Mouse (Mus musculus) CH12.LX (cell line): ENCODE data around the gene Cdh18. TPM values are rescaled to one million over a fixed set of nuclear protein-coding genes. Genes with fewer than 3 reads are reported as not detected.
"Not testable (repeated sequence)": the region's sequence is repeated elsewhere in the genome, so short reads cannot be mapped to it uniquely, and the experiment has no call there.

ENCODE experiments used
- DNase-seq: peaks from one replicate; pipeline ENCODE4 v3.0.0-alpha.2; 2013; ENCODE audit errors: extremely low read depth
- H3K27ac ChIP-seq: 2 replicates; pipeline ENCODE4 v1.5.1; 2012; ENCODE audit warnings: low read depth, mild to moderate bottlenecking, control low read depth, moderate library complexity; ENCODE audit not compliant: insufficient read depth
- H3K27me3 ChIP-seq: replicated peaks from 2 replicates; pipeline ENCODE3; 2012; ENCODE audit warnings: inconsistent platforms
- H3K36me3 ChIP-seq, 2 experiments: replicated peaks in 1 of 2; 2 replicates each; pipeline versions ENCODE3 to v1.6.1; 2012; ENCODE audit warnings: inconsistent platforms in 1 of 2, low read length in 1 of 2, mild to moderate bottlenecking in 1 of 2, mixed read lengths in 1 of 2, moderate library complexity in 1 of 2; ENCODE audit not compliant: control insufficient read depth in 1 of 2, insufficient read depth in 1 of 2
- H3K4me1 ChIP-seq, 2 experiments: 2 replicates each; pipeline ENCODE4 v1.6.1; 2012; ENCODE audit warnings: inconsistent platforms in 1 of 2, moderate library complexity in 1 of 2; ENCODE audit not compliant: insufficient read depth in 2 of 2, control insufficient read depth in 1 of 2
- H3K4me2 ChIP-seq: 2 replicates; pipeline ENCODE4 v1.6.1; 2012; ENCODE audit warnings: low read depth, mild to moderate bottlenecking, control low read depth; ENCODE audit not compliant: poor library complexity, insufficient read depth, severe bottlenecking
- H3K4me3 ChIP-seq, 3 experiments: fragments of 150-350 bp in 1 of 3; sonication (generic) in 1 of 3; replicated peaks in 1 of 3; 2 replicates each; pipeline versions ENCODE3 to v1.5.1; 2011 to 2012; ENCODE audit warnings: low read depth in 2 of 3, low read length in 2 of 3, mild to moderate bottlenecking in 2 of 3, moderate library complexity in 2 of 3, control low read depth in 1 of 3, improper control_type of control experiment in 1 of 3, inconsistent platforms in 1 of 3, mixed read lengths in 1 of 3; ENCODE audit not compliant: poor library complexity in 1 of 3
- H3K79me2 ChIP-seq: replicated peaks from 2 replicates; pipeline ENCODE4 v1.6.1; 2012; ENCODE audit warnings: mild to moderate bottlenecking, moderate library complexity; ENCODE audit not compliant: control insufficient read depth, poor library complexity, insufficient read depth, severe bottlenecking; ENCODE audit errors: extremely low read depth
- H3K9ac ChIP-seq: 2 replicates; pipeline ENCODE4 v1.6.1; 2012; ENCODE audit warnings: low read depth, mild to moderate bottlenecking, control low read depth, moderate library complexity; ENCODE audit not compliant: insufficient read depth
- H3K9me3 ChIP-seq: replicated peaks from 2 replicates; pipeline ENCODE3; 2012; ENCODE audit warnings: low read length, inconsistent platforms, mixed read lengths
- CTCF ChIP-seq, 2 experiments: IDR thresholded peaks in 1 of 2; conservative IDR thresholded peaks in 1 of 2; 2 replicates each; pipeline ENCODE4 v1.5.1; 2011 to 2012; ENCODE audit warnings: low read depth in 2 of 2, low read length in 2 of 2, improper control_type of control experiment in 1 of 2, inconsistent platforms in 1 of 2, mild to moderate bottlenecking in 1 of 2, moderate library complexity in 1 of 2
- E2F4 ChIP-seq: IDR thresholded peaks from 2 replicates; pipeline ENCODE4 v1.6.1; 2011; ENCODE audit warnings: low read depth, low read length, improper control_type of control experiment; ENCODE audit not compliant: insufficient replicate concordance
- ELF1 ChIP-seq: IDR thresholded peaks from 2 replicates; pipeline ENCODE4 v1.6.1; 2014; ENCODE audit warnings: low read depth, mild to moderate bottlenecking, inconsistent platforms, low read length, improper control_type of control experiment
- ETS1 ChIP-seq: conservative IDR thresholded peaks from 2 replicates; pipeline ENCODE4 v1.6.1; 2012; ENCODE audit warnings: low read depth, mild to moderate bottlenecking, inconsistent platforms, low read length, improper control_type of control experiment, moderate library complexity
- GABPA ChIP-seq: IDR thresholded peaks from 2 replicates; pipeline ENCODE4 v1.6.1; 2012; ENCODE audit warnings: low read depth, low read length, improper control_type of control experiment, inconsistent platforms; ENCODE audit not compliant: insufficient replicate concordance
- HCFC1 ChIP-seq: IDR thresholded peaks from 2 replicates; pipeline ENCODE4 v1.6.1; 2012; ENCODE audit warnings: low read depth, mild to moderate bottlenecking, inconsistent platforms, low read length, improper control_type of control experiment
- KAT2A ChIP-seq: IDR thresholded peaks from 2 replicates; pipeline ENCODE4 v1.6.1; 2012; ENCODE audit warnings: low read length, improper control_type of control experiment, inconsistent platforms; ENCODE audit not compliant: insufficient replicate concordance
- MAFK ChIP-seq: IDR thresholded peaks from 2 replicates; pipeline ENCODE4 v1.6.1; 2011; ENCODE audit warnings: low read length, improper control_type of control experiment; ENCODE audit not compliant: insufficient replicate concordance
- MAX ChIP-seq: IDR thresholded peaks from 2 replicates; pipeline ENCODE4 v1.6.1; 2011; ENCODE audit warnings: low read length, improper control_type of control experiment
- MAZ ChIP-seq: IDR thresholded peaks from 2 replicates; pipeline ENCODE4 v1.6.1; 2012; ENCODE audit warnings: low read depth, mild to moderate bottlenecking, inconsistent platforms, low read length, improper control_type of control experiment, moderate library complexity
- MEF2A ChIP-seq: IDR thresholded peaks from 2 replicates; pipeline ENCODE4 v1.6.1; 2014; ENCODE audit warnings: low read depth, mild to moderate bottlenecking, inconsistent platforms, low read length, improper control_type of control experiment, borderline replicate concordance
- MYC ChIP-seq: IDR thresholded peaks from 2 replicates; pipeline ENCODE4 v1.6.1; 2011; ENCODE audit warnings: low read depth, mild to moderate bottlenecking, improper control_type of control experiment, low read length
- NRF1 ChIP-seq: IDR thresholded peaks from 2 replicates; pipeline ENCODE4 v1.6.1; 2014; ENCODE audit warnings: low read depth, mild to moderate bottlenecking, inconsistent platforms, low read length, improper control_type of control experiment, moderate library complexity
- POLR2A ChIP-seq: IDR thresholded peaks from 2 replicates; pipeline ENCODE4 v1.6.1; 2011; ENCODE audit warnings: low read depth, mild to moderate bottlenecking, improper control_type of control experiment, low read length
- POLR2AphosphoS2 ChIP-seq: IDR thresholded peaks from 2 replicates; pipeline ENCODE4 v1.6.1; 2011; ENCODE audit warnings: low read depth, low read length, improper control_type of control experiment
- RCOR1 ChIP-seq: conservative IDR thresholded peaks from 2 replicates; pipeline ENCODE4 v1.6.1; 2012; ENCODE audit warnings: low read depth, mild to moderate bottlenecking, inconsistent platforms, low read length, improper control_type of control experiment
- SMC3 ChIP-seq: IDR thresholded peaks from 2 replicates; pipeline ENCODE4 v1.6.1; 2011; ENCODE audit warnings: low read depth, low read length, improper control_type of control experiment
- TCF12 ChIP-seq: IDR thresholded peaks from 2 replicates; pipeline ENCODE4 v1.6.1; 2014; ENCODE audit warnings: low read depth, mild to moderate bottlenecking, inconsistent platforms, low read length, improper control_type of control experiment
- UBTF ChIP-seq: IDR thresholded peaks from 2 replicates; pipeline ENCODE4 v1.6.1; 2012; ENCODE audit warnings: low read depth, mild to moderate bottlenecking, inconsistent platforms, low read length, improper control_type of control experiment, moderate library complexity
- ZMIZ1 ChIP-seq: IDR thresholded peaks from 2 replicates; pipeline ENCODE4 v1.6.1; 2012; ENCODE audit warnings: low read depth, mild to moderate bottlenecking, inconsistent platforms, low read length, improper control_type of control experiment
- dilution Hi-C: fragments of 300-500 bp; cut with MboI; formaldehyde crosslinking; loops from 2 replicates; pipeline ENCODE4 v1.14.3; 2020; ENCODE audit warnings: low sequenced_read_pairs; ENCODE audit not compliant: extremely low pct_unique_long_range_greater_than_20kb, extremely low pct_ligation_motif_present
- in situ Hi-C: fragments of 300-500 bp; cut with MboI; formaldehyde crosslinking; loops from 3 replicates; pipeline ENCODE4 v1.14.3; 2019; ENCODE audit warnings: low sequenced_read_pairs, low pct_ligation_motif_present, low pct_unique_long_range_greater_than_20kb, mixed read lengths
- polyA plus RNA-seq: library from polyadenylated mRNA; unstranded; fragments of >175 nt; gene quantifications from 2 replicates; pipeline ENCODE4 v1.2.1, GENCODE M21; 2012; ENCODE audit warnings: low read depth; ENCODE audit not compliant: insufficient read length
- total RNA-seq, 2 experiments: library from RNA; depleted of rRNA; stranded (reverse); fragments of 300-350 nt in 1 of 2; fragments of >200 nt in 1 of 2; gene quantifications; 2 replicates each; pipeline ENCODE4 v1.2.3; 2012 to 2014

Cdh18 gene
- total and polyA plus RNA-seq, 3 experiments, result not detected

DNA sequence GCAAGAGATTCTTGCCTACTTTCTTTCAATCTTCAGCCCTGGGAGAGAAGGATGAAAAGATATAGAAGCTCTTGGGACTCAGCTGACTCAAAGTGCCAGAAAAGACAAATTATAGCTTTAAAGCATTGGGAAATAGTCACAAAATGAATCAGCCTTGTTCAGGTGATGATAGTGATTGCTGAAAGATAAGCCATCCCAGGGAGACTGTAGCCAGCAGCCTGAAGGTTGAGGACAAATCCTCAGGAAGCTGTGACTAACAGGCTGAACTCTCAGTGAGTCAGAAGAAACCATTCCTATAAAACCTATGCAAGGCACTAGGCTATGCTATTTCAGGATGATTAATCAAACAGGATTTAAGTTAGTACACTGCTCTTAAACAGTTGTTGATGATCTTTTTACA lies 184.2 kb downstream of the Cdh18 start:
- no peak overlapping the region for H3K4me2 ChIP-seq

DNA sequence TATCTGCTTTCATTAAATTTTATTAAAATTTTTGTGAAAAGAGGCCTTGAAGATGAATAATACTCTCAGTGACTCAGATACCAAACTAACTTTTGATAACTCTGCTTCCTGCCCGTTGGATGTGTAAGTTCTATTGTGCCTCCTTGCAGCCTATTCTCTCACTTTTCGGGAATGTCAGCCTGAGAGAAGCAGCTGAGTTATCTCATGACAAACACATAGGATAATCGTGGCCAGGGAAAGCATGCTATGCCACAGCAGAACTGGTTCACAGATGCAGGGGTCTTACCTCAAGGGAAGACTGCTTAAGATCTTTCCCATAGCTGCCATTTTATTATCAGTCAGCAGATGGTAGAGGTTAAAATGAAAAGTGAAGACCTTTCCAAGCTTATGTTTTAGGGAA lies 187.3 kb downstream of the Cdh18 start:
- no peaks in the 10 kb centered on the region for H3K36me3 ChIP-seq
- no peak overlapping the region for H3K9ac ChIP-seq
- H3K27ac ChIP-seq, result no peak overlapping the region
- peaks cover 35% of the 10 kb centered on the region for H3K9me3 ChIP-seq
- H3K4me3 ChIP-seq, result no peak overlapping the region
- no peaks in the 10 kb centered on the region for H3K4me1 ChIP-seq
- H3K27me3 ChIP-seq, result no peaks in the 10 kb centered on the region
- in situ Hi-C loops, result no loop called here
- H3K79me2 ChIP-seq, result no peaks in the 10 kb centered on the region
- H3K4me2 ChIP-seq, result no peak overlapping the region
- no peak for DNase-seq
- dilution Hi-C loops, result no loop called here
- no peak for TF ChIP-seq UBTF
- no peak for TF ChIP-seq POLR2AphosphoS2
- TF ChIP-seq MYC, result no peak
- TF ChIP-seq HCFC1, result no peak
- TF ChIP-seq ELF1, result no peak
- TF ChIP-seq ZMIZ1, result no peak
- TF ChIP-seq TCF12, result no peak
- TF ChIP-seq MAFK, result no peak
- TF ChIP-seq E2F4, result no peak
- TF ChIP-seq MAZ, result no peak
- no peak for TF ChIP-seq NRF1
- no peak for TF ChIP-seq GABPA
- TF ChIP-seq CTCF (conservative IDR thresholded peaks at IDR 0.05 in 1 of 2, IDR thresholded peaks at IDR 0.05 in 1 of 2; ENCODE audit: low read depth in 2 of 2, low read length in 2 of 2), result no peak

More for the DNA sequence above, 184.2 kb downstream of the Cdh18 start:
- H3K36me3 ChIP-seq, result no peaks in the 10 kb centered on the region
- H3K4me3 ChIP-seq, result no peak overlapping the region
- H3K27me3 ChIP-seq, result no peaks in the 10 kb centered on the region
- dilution Hi-C loops, result no loop called here
- no peaks in the 10 kb centered on the region for H3K4me1 ChIP-seq
- no peak for DNase-seq
- no peaks in the 10 kb centered on the region for H3K79me2 ChIP-seq
- peaks cover 20% of the 10 kb centered on the region for H3K9me3 ChIP-seq
- H3K27ac ChIP-seq, result no peak overlapping the region
- H3K9ac ChIP-seq, result no peak overlapping the region
- in situ Hi-C loops, result no loop called here
- TF ChIP-seq RCOR1 (no peak), MAFK (no peak), MAX (no peak), MAZ (no peak), E2F4 (no peak), UBTF (no peak), POLR2AphosphoS2 (no peak), MEF2A (no peak), ETS1 (no peak), KAT2A (no peak), POLR2A (no peak), SMC3 (no peak)

DNA sequence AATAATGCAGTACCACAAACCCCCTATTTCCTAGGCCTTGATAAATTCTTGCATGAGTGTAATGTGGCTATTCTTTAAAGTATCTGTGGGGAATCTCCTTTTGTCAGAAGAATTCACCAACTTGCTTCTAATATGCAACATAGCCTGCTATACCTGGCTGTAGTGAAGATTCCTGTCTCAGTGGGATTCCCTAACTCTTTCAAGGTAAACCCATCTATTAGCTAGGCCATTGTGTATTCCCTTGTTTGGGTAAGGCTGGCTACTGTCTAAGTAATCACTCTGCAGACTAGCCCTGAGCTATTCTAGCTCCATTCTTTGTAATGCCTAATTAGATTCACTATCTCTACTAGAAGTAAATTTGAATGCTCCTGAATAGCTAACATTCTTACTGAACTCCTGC lies 212.4 kb downstream of the Cdh18 start:
- H3K9me3 ChIP-seq, result peaks cover 14% of the 10 kb centered on the region
- H3K4me3 ChIP-seq, H3K27ac ChIP-seq, H3K36me3 ChIP-seq, H3K9ac ChIP-seq, H3K27me3 ChIP-seq, dilution Hi-C loops, H3K79me2 ChIP-seq, DNase-seq, H3K4me2 ChIP-seq, H3K4me1 ChIP-seq, in situ Hi-C loops: not testable (repeated sequence)

- peaks cover 26% of the 10 kb centered on the region for H3K9me3 ChIP-seq
- DNase-seq, H3K36me3 ChIP-seq, H3K4me3 ChIP-seq, H3K4me1 ChIP-seq, H3K27me3 ChIP-seq, H3K4me2 ChIP-seq, in situ Hi-C loops, H3K79me2 ChIP-seq, H3K9ac ChIP-seq, H3K27ac ChIP-seq, dilution Hi-C loops: not testable (repeated sequence)
Observed at GRCm38 (mm10) chr15:22766591-22766990, 217.8 kb downstream of the Cdh18 start.
